Mouse (Mus musculus): ENCODE measurements around the gene Ubl3. TPM values are rescaled to one million over a fixed set of nuclear protein-coding genes. Genes with fewer than 3 reads are reported as not detected.

The Ubl3 gene
- polyA plus RNA-seq (2014; fragmentation: Nextera tagmentation; extraction: Ambion mirVana), result 76.6 and 82.7 TPM in 2 replicates

- H3K4me1 ChIP-seq (replicated peaks; ENCODE audit: control insufficient read depth, insufficient read depth, low read length), result peaks cover 13% of the 10 kb centered on the region
- no peaks in the 10 kb centered on the region for H3K9me3 ChIP-seq (ENCODE audit: control insufficient read depth, low read length)
- DNase-seq (ENCODE audit: low spot score) (peak; percentile 98), ATAC-seq (ENCODE audit: low FRiP score) (peak; percentile 97)
- H3K9ac ChIP-seq (ENCODE audit: low read depth, low read length), result peak within 1 kb of the TSS; percentile 90
- peak within 1 kb of the TSS; percentile 67 for H3K4me3 ChIP-seq (ENCODE audit: low read depth, low read length)
- WGBS, result under 1% methylated on average over 93 of the region's 95 CpGs
- no peaks in the 10 kb centered on the region; the same call in 1 of the 2 replicates for H3K27me3 ChIP-seq (ENCODE audit: control insufficient read depth, insufficient read depth, low read length)
- peak within 1 kb of the TSS; percentile 72 for H3K4me2 ChIP-seq (replicated peaks; ENCODE audit: low read depth, low read length)
- H3K36me3 ChIP-seq (ENCODE audit: control insufficient read depth, insufficient read depth, low read length), result no peaks in the 10 kb centered on the region
- peak within 1 kb of the TSS; percentile 99 for H3K27ac ChIP-seq (ENCODE audit: low read depth, low read length)
These were observed at the start of gene Ubl3 for GRCm38 (mm10) chr5:148552187-148553071. Gene Ubl3 (minus strand): TSS chr5:148552789.

- no peaks in the 10 kb centered on the region for H3K36me3 ChIP-seq (ENCODE audit: control insufficient read depth, insufficient read depth, low read length)
- H3K4me3 ChIP-seq (ENCODE audit: low read depth, low read length), result no peak overlapping the region
- no peaks in the 10 kb centered on the region for H3K27me3 ChIP-seq (ENCODE audit: control insufficient read depth, insufficient read depth, low read length)
- WGBS, result 51% methylated on average over 9 of the region's 9 CpGs
- peak; percentile 48 for DNase-seq (ENCODE audit: low spot score)
- H3K27ac ChIP-seq (ENCODE audit: low read depth, low read length), result no peak overlapping the region
- ATAC-seq (ENCODE audit: low FRiP score), result no peak
- H3K4me1 ChIP-seq (replicated peaks; ENCODE audit: control insufficient read depth, insufficient read depth, low read length), result 0 out of 2 replicates have a peak, but pooled peaks cover 2% of the 10 kb centered on the region
- H3K4me2 ChIP-seq (replicated peaks; ENCODE audit: low read depth, low read length), result no peak overlapping the region
- no peak overlapping the region for H3K9ac ChIP-seq (ENCODE audit: low read depth, low read length)
- H3K9me3 ChIP-seq (ENCODE audit: control insufficient read depth, low read length), result no peaks in the 10 kb centered on the region
These were observed 45.8 kb upstream of the Ubl3 start for GRCm38 (mm10) chr5:148598376-148598775.

- 94% methylated on average over 15 of the region's 15 CpGs for WGBS
- H3K9ac ChIP-seq (ENCODE audit: low read depth, low read length), result no peak overlapping the region
- no peak overlapping the region for H3K4me3 ChIP-seq (ENCODE audit: low read depth, low read length)
- DNase-seq (ENCODE audit: low spot score), result no peak
- no peak for ATAC-seq (ENCODE audit: low FRiP score)
- H3K4me1 ChIP-seq (replicated peaks; ENCODE audit: control insufficient read depth, insufficient read depth, low read length), result 0 out of 2 replicates have a peak, but pooled peaks cover 5% of the 10 kb centered on the region
- H3K27ac ChIP-seq (ENCODE audit: low read depth, low read length), result no peak overlapping the region
- no peaks in the 10 kb centered on the region for H3K36me3 ChIP-seq (ENCODE audit: control insufficient read depth, insufficient read depth, low read length)
- no peaks in the 10 kb centered on the region for H3K27me3 ChIP-seq (ENCODE audit: control insufficient read depth, insufficient read depth, low read length)
- no peaks in the 10 kb centered on the region for H3K9me3 ChIP-seq (ENCODE audit: control insufficient read depth, low read length)
- no peak overlapping the region for H3K4me2 ChIP-seq (replicated peaks; ENCODE audit: low read depth, low read length)
These were observed 43.6 kb upstream of the Ubl3 start for GRCm38 (mm10) chr5:148596086-148596753.

GRCm38 (mm10) chr5:148595459-148595751 is 42.8 kb upstream of the Ubl3 start:
- Histone ChIP-seq H3K4me2 (replicated peaks; ENCODE audit: low read depth, low read length) (no peak overlapping the region), H3K27ac (ENCODE audit: low read depth, low read length) (no peak overlapping the region), H3K4me3 (ENCODE audit: low read depth, low read length) (no peak overlapping the region), H3K27me3 (ENCODE audit: control insufficient read depth, insufficient read depth, low read length) (no peaks in the 10 kb centered on the region), H3K9ac (ENCODE audit: low read depth, low read length) (no peak overlapping the region), H3K36me3 (ENCODE audit: control insufficient read depth, insufficient read depth, low read length) (no peaks in the 10 kb centered on the region), H3K4me1 (replicated peaks; ENCODE audit: control insufficient read depth, insufficient read depth, low read length) (0 out of 2 replicates have a peak, but pooled peaks cover 5% of the 10 kb centered on the region), H3K9me3 (ENCODE audit: control insufficient read depth, low read length) (no peaks in the 10 kb centered on the region)
- no peak for DNase-seq (ENCODE audit: low spot score)
- no peak for ATAC-seq (ENCODE audit: low FRiP score)
- WGBS, result 86% methylated on average over 1 of the region's 1 CpGs

DNA sequence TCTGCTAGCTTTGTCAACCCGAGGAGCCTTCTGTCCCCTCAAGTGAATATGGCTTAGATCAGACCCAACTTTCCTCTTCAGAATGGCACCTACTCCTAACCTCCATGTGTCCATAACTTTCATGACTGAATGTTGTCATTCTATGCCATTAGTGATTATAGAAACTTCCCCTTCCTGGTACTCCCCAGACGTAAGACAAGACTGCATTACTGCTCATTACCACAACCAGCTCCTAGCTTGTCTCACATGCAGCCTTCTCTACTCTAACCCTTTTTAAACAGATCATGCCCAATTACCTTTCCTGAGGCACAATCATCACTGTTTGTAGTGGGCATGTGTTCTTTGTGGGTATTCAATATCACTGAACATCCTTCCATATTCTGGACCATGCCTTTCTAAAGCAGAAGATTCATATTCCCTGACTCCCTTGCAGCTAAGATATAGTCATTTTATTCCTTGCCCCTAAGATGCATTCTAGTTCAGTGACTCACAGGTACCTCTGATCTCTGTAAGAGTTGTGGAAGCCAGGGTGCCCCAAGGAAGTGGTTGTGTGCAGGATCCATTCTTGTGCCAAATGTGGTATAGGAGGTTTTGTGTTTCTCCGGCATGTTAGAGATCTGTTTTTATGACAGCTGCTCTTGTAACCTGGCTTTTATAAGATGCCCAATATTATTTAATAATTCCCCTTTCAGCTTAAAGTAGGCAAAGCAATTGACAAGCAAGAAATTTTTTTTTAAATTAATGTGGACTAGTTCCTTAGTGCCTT is 42.3 kb upstream of the Ubl3 start:
- 97% methylated on average over 3 of the region's 3 CpGs for WGBS
- Histone ChIP-seq H3K4me2 (replicated peaks; ENCODE audit: low read depth, low read length) (no peak overlapping the region), H3K36me3 (ENCODE audit: control insufficient read depth, insufficient read depth, low read length) (no peaks in the 10 kb centered on the region), H3K9ac (ENCODE audit: low read depth, low read length) (no peak overlapping the region), H3K27ac (ENCODE audit: low read depth, low read length) (no peak overlapping the region), H3K4me3 (ENCODE audit: low read depth, low read length) (no peak overlapping the region), H3K4me1 (replicated peaks; ENCODE audit: control insufficient read depth, insufficient read depth, low read length) (peaks cover 7% of the 10 kb centered on the region; the same call in 1 of the 2 replicates), H3K27me3 (ENCODE audit: control insufficient read depth, insufficient read depth, low read length) (no peaks in the 10 kb centered on the region), H3K9me3 (ENCODE audit: control insufficient read depth, low read length) (no peaks in the 10 kb centered on the region)
- ATAC-seq (ENCODE audit: low FRiP score) (no peak), DNase-seq (ENCODE audit: low spot score) (no peak)

DNA sequence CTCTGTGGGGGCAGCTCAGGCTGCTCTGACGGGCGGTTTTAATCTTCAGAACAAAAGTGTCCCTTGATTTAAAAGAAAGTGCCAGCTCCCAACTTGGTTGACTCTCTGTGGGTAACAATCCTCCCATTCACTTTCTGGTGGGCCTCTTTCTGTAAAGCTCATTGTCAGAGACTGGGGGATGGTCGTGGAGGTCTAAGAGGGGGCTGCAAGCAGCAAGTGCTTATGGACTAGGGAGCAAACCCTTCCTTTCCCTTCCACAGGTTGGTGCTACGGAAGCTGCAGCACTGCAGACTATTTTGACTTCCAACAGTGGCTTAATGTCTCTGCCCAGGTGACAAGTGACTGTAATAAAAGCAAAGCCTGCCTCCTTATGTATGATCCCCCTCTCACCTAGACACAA is 41.0 kb upstream of the Ubl3 start:
- Histone ChIP-seq H3K4me3 (ENCODE audit: low read depth, low read length) (no peak overlapping the region), H3K27ac (ENCODE audit: low read depth, low read length) (no peak overlapping the region), H3K9ac (ENCODE audit: low read depth, low read length) (no peak overlapping the region), H3K27me3 (ENCODE audit: control insufficient read depth, insufficient read depth, low read length) (no peaks in the 10 kb centered on the region), H3K9me3 (ENCODE audit: control insufficient read depth, low read length) (no peaks in the 10 kb centered on the region), H3K4me1 (replicated peaks; ENCODE audit: control insufficient read depth, insufficient read depth, low read length) (peaks cover 7% of the 10 kb centered on the region; the same call in 1 of the 2 replicates), H3K4me2 (replicated peaks; ENCODE audit: low read depth, low read length) (no peak overlapping the region), H3K36me3 (ENCODE audit: control insufficient read depth, insufficient read depth, low read length) (no peaks in the 10 kb centered on the region)
- 30% methylated on average over 4 of the region's 4 CpGs for WGBS
- ATAC-seq (ENCODE audit: low FRiP score), result no peak
- DNase-seq (ENCODE audit: low spot score), result no peak

DNA sequence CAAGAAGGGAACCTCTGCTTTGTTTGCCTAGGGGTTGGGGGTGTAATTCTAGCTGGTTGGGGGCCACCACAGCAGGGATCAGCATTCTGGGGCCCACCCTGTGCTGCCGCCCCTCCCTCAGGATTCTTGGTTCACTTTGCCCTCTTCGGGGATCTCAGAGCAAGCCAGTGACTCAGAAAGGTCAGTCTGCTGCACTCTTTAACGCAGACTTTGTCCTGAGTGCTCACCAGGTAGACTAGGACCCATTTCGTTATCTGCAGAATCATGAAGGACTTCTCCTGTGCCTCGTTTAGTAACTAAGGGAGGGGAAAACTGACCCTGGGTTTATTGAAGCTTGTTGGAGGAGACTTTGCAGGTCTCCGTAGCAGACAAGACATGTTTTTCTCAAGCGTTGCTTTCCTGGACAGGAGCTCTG is 38.9 kb upstream of the Ubl3 start:
- no peak overlapping the region for H3K9ac ChIP-seq (ENCODE audit: low read depth, low read length)
- no peak overlapping the region for H3K27ac ChIP-seq (ENCODE audit: low read depth, low read length)
- no peak for DNase-seq (ENCODE audit: low spot score)
- ATAC-seq (ENCODE audit: low FRiP score), result no peak
- no peaks in the 10 kb centered on the region for H3K27me3 ChIP-seq (ENCODE audit: control insufficient read depth, insufficient read depth, low read length)
- H3K9me3 ChIP-seq (ENCODE audit: control insufficient read depth, low read length), result no peaks in the 10 kb centered on the region
- 42% methylated on average over 7 of the region's 7 CpGs for WGBS
- peaks cover 7% of the 10 kb centered on the region; the same call in 1 of the 2 replicates for H3K4me1 ChIP-seq (replicated peaks; ENCODE audit: control insufficient read depth, insufficient read depth, low read length)
- H3K4me2 ChIP-seq (replicated peaks; ENCODE audit: low read depth, low read length), result no peak overlapping the region
- no peaks in the 10 kb centered on the region for H3K36me3 ChIP-seq (ENCODE audit: control insufficient read depth, insufficient read depth, low read length)
- H3K4me3 ChIP-seq (ENCODE audit: low read depth, low read length), result no peak overlapping the region

GRCm38 (mm10) chr5:148590603-148591447 is 38.2 kb upstream of the Ubl3 start:
- H3K4me3 ChIP-seq (ENCODE audit: low read depth, low read length), result no peak overlapping the region
- DNase-seq (ENCODE audit: low spot score) (no peak), ATAC-seq (ENCODE audit: low FRiP score) (no peak)
- H3K9ac ChIP-seq (ENCODE audit: low read depth, low read length), result no peak overlapping the region
- no peaks in the 10 kb centered on the region for H3K27me3 ChIP-seq (ENCODE audit: control insufficient read depth, insufficient read depth, low read length)
- no peaks in the 10 kb centered on the region for H3K36me3 ChIP-seq (ENCODE audit: control insufficient read depth, insufficient read depth, low read length)
- 0 out of 2 replicates have a peak overlapping the region, but pooled peaks have one; percentile 10 for H3K27ac ChIP-seq (ENCODE audit: low read depth, low read length)
- H3K9me3 ChIP-seq (ENCODE audit: control insufficient read depth, low read length), result no peaks in the 10 kb centered on the region
- WGBS, result 55% methylated on average over 19 of the region's 20 CpGs
- no peak overlapping the region for H3K4me2 ChIP-seq (replicated peaks; ENCODE audit: low read depth, low read length)
- H3K4me1 ChIP-seq (replicated peaks; ENCODE audit: control insufficient read depth, insufficient read depth, low read length), result peaks cover 7% of the 10 kb centered on the region; the same call in 1 of the 2 replicates

All from hindbrain, embryonic 11.5 days (tissue).